Mouse (Mus musculus) lung, adult 18-20 months (tissue): Measurements from ENCODE around the gene Plcb4.
"Not testable (repeated sequence)": the region's sequence is repeated elsewhere in the genome, so short reads cannot be mapped to it uniquely, and the experiment has no call there.

Experiments used
- DNase-seq, 2 experiments: peaks; one replicate each; pipeline ENCODE4 v3.0.0; 2022; ENCODE audit warnings: mixed read lengths in 2 of 2

The Plcb4 gene

GRCm38 (mm10) chr2:135894582-135894981 lies 235.8 kb downstream of the Plcb4 start:
- DNase-seq, result no peak

GRCm38 (mm10) chr2:135898025-135898424 lies 239.2 kb downstream of the Plcb4 start:
- no peak for DNase-seq

GRCm38 (mm10) chr2:135899931-135900330 lies 241.1 kb downstream of the Plcb4 start:
- not testable (repeated sequence) for DNase-seq

GRCm38 (mm10) chr2:135901015-135901414 lies 242.2 kb downstream of the Plcb4 start:
- DNase-seq, result no peak

- DNase-seq, result no peak
Observed at GRCm38 (mm10) chr2:135904262-135904661, 245.5 kb downstream of the Plcb4 start.

GRCm38 (mm10) chr2:135904791-135905190 lies 246.0 kb downstream of the Plcb4 start:
- DNase-seq, result no peak

GRCm38 (mm10) chr2:135914343-135915261 lies 255.8 kb downstream of the Plcb4 start:
- DNase-seq, result no peak

- DNase-seq, result peak in 1 of 2 experiments; percentile 16
Observed at GRCm38 (mm10) chr2:135915928-135916327, 257.1 kb downstream of the Plcb4 start.

GRCm38 (mm10) chr2:135917000-135917399 lies 258.2 kb downstream of the Plcb4 start:
- no peak for DNase-seq

- DNase-seq, result no peak
Observed at GRCm38 (mm10) chr2:135918116-135918515, 259.3 kb downstream of the Plcb4 start.

- DNase-seq, result no peak
Observed at GRCm38 (mm10) chr2:135919641-135920040, 260.8 kb downstream of the Plcb4 start.

GRCm38 (mm10) chr2:135926660-135927343 lies 268.0 kb downstream of the Plcb4 start:
- peak; percentile 38 to 78 for DNase-seq

GRCm38 (mm10) chr2:135929021-135929720 lies 270.4 kb downstream of the Plcb4 start:
- DNase-seq, result no peak

GRCm38 (mm10) chr2:135930696-135931095 lies 271.9 kb downstream of the Plcb4 start:
- no peak for DNase-seq

- no peak for DNase-seq
Observed at GRCm38 (mm10) chr2:135932569-135932968, 273.8 kb downstream of the Plcb4 start.

GRCm38 (mm10) chr2:135936376-135936775 lies 277.6 kb downstream of the Plcb4 start:
- no peak for DNase-seq

GRCm38 (mm10) chr2:135937646-135938045 lies 278.8 kb downstream of the Plcb4 start:
- DNase-seq, result no peak

GRCm38 (mm10) chr2:135939933-135940332 lies 281.1 kb downstream of the Plcb4 start:
- DNase-seq, result no peak

GRCm38 (mm10) chr2:135947839-135948238 lies 289.0 kb downstream of the Plcb4 start:
- no peak for DNase-seq

- DNase-seq, result peak; percentile 9 to 42
Observed at GRCm38 (mm10) chr2:135954760-135955548, 296.1 kb downstream of the Plcb4 start.

- no peak for DNase-seq
Observed at GRCm38 (mm10) chr2:135955796-135956195, 297.0 kb downstream of the Plcb4 start.

- DNase-seq, result peak; percentile 31 to 40
Observed at GRCm38 (mm10) chr2:135957689-135958088, 298.9 kb downstream of the Plcb4 start.
